Mouse (Mus musculus): ENCODE measurements around the gene Rprml. TPM values are rescaled to one million over a fixed set of nuclear protein-coding genes. Genes with fewer than 3 reads are reported as not detected.

The Rprml gene
- polyA plus RNA-seq (2014; fragmentation: Illumina TruSeq; extraction: RNeasy Lipid Tissue Mini Kit (QIAGEN cat#74804); ENCODE audit: low replicate concordance): not detected

GRCm38 (mm10) chr11:103649301-103649982, at the start of gene Rprml:
Gene Rprml (plus strand): TSS chr11:103649570.

GRCm38 (mm10) chr11:103621040-103621439, 28.3 kb upstream of the Rprml start, which contains the start of gene Gm884:
Gene Gm884 (minus strand): TSS chr11:103621140.

GRCm38 (mm10) chr11:103638790-103639189, 10.6 kb upstream of the Rprml start, which contains the start of gene Lyzl6:
Gene Lyzl6 (minus strand): TSS chr11:103638890.

GRCm38 (mm10) chr11:103697565-103698176, 48.3 kb downstream of the Rprml start, which contains the start of gene Gosr2:
Gene Gosr2 (minus strand): TSS chr11:103697898.

Other genes with a start within 250 kb of the Rprml start
- gene Plekhm1, start 236.9 kb upstream of the Rprml start, polyA plus RNA-seq (2014; fragmentation: Illumina TruSeq; extraction: RNeasy Lipid Tissue Mini Kit (QIAGEN cat#74804); ENCODE audit: low replicate concordance): 1.1 TPM
- not detected for gene Lrrc37a, start 145.0 kb upstream of the Rprml start, polyA plus RNA-seq (2014; fragmentation: Illumina TruSeq; extraction: RNeasy Lipid Tissue Mini Kit (QIAGEN cat#74804); ENCODE audit: low replicate concordance)
- gene Gm884, start 28.4 kb upstream of the Rprml start, polyA plus RNA-seq (2014; fragmentation: Illumina TruSeq; extraction: RNeasy Lipid Tissue Mini Kit (QIAGEN cat#74804); ENCODE audit: low replicate concordance): not detected
- not detected for gene Lyzl6, start 10.7 kb upstream of the Rprml start, polyA plus RNA-seq (2014; fragmentation: Illumina TruSeq; extraction: RNeasy Lipid Tissue Mini Kit (QIAGEN cat#74804); ENCODE audit: low replicate concordance)
- gene Gosr2, start 48.3 kb downstream of the Rprml start, polyA plus RNA-seq (2014; fragmentation: Illumina TruSeq; extraction: RNeasy Lipid Tissue Mini Kit (QIAGEN cat#74804); ENCODE audit: low replicate concordance): 84.3 TPM
- gene Wnt9b, start 100.3 kb downstream of the Rprml start, polyA plus RNA-seq (2014; fragmentation: Illumina TruSeq; extraction: RNeasy Lipid Tissue Mini Kit (QIAGEN cat#74804); ENCODE audit: low replicate concordance): not detected
- 0.26 TPM for gene Wnt3, start 124.6 kb downstream of the Rprml start, polyA plus RNA-seq (2014; fragmentation: Illumina TruSeq; extraction: RNeasy Lipid Tissue Mini Kit (QIAGEN cat#74804); ENCODE audit: low replicate concordance)

Data from small intestine, adult 10 weeks (tissue).